Mouse (Mus musculus): ENCODE data around the gene Mrpl43. TPM values are rescaled to one million over a fixed set of nuclear protein-coding genes. Genes with fewer than 3 reads are reported as not detected.

The Mrpl43 gene
- total RNA-seq, 2 experiments from 2014 or later: 32.4 to 33.7 TPM

- no peak for DNase-seq
Observed at GRCm38 (mm10) chr19:45007425-45008191, 1.4 kb upstream of the Mrpl43 start.

DNA sequence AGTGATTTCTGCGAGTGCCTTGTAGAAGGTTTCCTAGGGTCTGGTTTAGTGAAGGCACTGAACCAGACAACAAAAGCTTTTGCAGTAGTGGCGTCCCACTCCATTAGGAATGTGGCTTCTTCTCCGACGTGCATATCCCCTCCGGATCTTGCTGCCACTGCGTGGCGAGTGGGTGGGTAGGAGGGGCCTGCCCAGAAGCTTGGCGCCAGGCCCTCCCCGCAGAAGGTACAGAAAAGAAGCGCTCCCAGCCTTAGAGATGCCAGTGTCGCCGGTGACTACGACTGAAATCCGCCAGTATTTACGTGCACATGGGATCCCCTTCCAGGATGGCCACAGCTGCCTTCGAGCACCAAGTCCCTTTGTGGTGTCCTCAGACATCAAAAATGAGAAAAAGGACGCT is 779 bp upstream of the Mrpl43 start:
- DNase-seq: no peak

- DNase-seq: no peak
Observed at GRCm38 (mm10) chr19:45005444-45005843, 798 bp downstream of the Mrpl43 start, which contains the start of gene Twnk. Gene Twnk, plus strand, starts transcription at chr19:45005663.

DNA sequence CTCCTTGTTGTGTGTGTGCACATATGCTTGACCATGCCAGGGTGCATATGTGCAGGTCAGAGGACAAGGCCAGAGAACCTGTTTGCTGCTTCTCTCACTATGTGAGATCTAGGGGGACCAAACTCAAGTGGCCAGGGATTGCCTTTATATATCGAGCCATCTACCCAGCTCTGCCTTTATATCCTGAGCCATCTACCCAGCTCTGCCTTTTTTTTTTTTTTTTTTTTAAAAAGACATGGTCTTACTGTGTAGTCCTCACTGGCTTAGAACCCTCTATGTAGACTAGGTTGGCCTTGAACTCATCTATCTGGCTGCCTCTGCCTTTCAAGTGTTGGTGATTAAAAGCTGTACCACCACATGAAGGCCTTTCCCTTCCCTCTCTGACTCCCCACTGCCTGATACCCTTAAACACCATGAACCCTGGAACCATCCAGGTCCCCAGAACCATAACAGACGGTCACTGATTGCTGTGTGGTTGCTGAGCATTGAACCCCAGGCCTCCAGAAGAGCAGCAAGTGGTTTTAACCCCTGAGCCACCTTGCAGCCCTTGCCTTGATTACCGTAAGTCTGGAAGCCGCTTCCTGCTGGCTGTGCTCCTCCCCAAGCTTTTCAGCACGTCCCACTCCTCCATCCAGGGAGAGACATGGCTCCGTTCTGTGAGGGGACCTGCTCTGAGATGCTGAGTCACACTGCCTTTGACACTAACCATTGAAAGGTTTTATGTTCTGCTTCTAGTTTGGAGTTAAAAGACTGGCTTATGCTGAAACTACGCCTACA is 2.3 kb downstream of the Mrpl43 start:
- DNase-seq: no peak

- no peak for DNase-seq
Observed at GRCm38 (mm10) chr19:45002301-45002700, 3.9 kb downstream of the Mrpl43 start.

GRCm38 (mm10) chr19:44999647-45000046 is 6.6 kb downstream of the Mrpl43 start:
- no peak for DNase-seq

DNA sequence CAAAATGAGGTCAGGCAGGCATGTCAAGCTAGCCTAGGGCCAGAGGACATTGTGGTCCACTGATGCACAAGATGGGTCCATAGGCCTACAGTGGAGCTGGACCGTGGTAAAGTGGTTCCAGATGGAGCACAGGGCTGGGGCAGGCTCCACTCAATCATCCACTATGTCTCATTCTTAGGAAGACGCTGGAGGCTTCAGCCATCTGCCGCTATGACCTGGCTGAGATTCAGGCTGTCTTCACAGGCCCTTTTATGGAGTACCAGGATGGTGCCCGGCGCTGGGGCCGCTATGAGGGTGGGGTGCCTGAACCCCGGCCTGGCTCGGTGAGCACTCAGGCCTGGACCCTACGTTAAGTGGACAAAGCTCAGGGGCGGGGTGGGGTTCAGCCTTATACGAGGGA is 8.5 kb downstream of the Mrpl43 start:
- no peak for DNase-seq

- DNase-seq: no peak
Observed at GRCm38 (mm10) chr19:44992712-44993111, 13.5 kb downstream of the Mrpl43 start.

GRCm38 (mm10) chr19:44992246-44992645 is 14.0 kb downstream of the Mrpl43 start:
- DNase-seq: no peak

DNA sequence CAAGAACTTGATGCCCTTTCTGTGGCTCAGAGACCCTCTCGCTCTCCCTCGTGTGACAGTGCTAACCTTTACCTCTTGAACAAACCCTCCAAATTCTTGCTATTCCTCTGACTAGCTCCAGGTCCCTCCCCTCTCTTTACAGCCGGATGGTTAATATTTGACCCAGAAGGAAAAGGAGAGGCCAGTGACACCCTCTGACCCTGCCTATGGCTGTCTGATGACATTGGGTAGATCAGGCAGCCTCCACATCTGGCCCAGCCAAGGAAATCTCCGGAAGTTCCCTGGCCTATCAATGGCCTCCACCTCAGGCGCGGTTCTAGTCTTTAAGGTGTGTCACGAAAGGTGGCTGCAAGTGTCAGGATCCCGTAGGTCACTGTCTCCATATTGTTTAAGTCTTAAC is 15.2 kb downstream of the Mrpl43 start:
- DNase-seq: no peak

GRCm38 (mm10) chr19:44989567-44990495 is 16.4 kb downstream of the Mrpl43 start:
- no peak for DNase-seq

DNA sequence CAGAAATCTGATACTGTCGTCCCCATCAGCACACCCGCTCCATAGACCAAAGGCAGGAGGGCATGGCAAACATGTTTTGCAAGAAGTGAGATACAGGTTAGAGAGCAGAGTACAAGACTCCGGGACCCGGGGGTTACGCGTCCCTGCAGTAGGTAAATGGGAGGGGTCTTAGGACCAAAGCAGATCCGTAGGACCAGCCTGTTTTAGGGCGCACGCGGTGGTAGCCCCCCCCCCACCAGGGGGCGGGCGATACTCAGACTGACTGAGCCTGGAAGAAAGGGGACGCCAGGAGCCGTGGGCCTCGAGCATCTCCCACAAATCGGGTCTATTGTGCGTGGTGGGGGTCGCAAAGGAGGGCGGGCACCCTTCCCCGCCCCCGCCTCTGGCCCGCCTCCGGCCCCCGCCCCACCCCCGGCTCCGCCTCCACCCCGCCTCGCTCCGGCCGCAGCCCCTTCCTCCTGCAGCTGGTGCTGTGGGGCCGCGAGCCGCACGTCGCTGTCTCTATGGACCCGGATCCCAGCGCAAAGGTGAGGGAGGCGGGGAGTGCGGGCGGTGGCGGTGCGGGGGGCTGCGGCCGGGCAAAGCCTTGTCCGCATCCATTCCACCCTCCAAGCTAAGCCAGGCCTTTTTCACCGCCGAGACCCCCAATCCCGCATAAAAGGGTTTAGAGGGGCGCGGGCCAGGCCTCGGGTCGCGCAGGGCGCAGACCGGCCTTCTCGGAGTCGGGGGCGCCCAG is 17.2 kb downstream of the Mrpl43 start, which contains the start of gene Sema4g:
Sema4g (plus strand) TSS at position 271 of the 736 bp plus-strand sequence.
- DNase-seq: peak; percentile 36

DNA sequence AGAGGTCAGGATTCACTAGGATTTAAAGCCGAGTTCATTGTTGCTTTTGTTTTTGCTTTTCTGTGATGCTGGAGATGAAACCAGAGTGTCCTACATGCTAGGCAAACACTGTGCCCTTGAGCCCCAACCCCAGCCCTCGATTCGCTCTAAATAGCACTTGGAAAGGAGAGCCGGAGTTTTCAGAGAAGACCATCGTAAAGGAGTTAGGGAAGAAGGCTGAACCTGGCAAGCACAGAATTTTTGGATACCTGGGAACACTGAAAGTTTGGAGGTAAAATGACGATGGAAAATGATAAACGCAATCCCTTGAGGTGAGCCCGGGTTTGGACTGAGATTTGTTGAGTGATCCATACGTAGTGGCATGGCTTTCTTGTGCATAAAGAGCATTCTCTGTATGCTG is 17.9 kb downstream of the Mrpl43 start:
- no peak for DNase-seq

DNA sequence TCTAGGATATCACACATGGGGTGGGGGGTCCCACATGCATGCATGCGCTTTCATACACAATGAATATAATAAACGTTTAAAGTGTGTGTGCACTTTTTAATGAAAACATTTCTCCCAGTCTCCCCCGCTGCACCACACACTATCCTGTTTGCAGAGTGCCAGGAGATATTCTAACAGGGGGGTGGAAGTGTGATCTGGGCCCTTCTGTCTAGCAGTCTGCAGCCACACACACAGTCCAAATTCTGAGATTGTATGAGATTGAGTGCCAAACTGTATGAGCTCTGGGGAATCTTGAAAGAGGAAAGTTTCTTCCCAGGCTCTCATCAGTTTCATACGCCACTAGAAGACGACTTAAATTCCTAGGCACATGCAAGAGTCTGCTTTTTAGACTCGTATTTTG is 18.4 kb downstream of the Mrpl43 start:
- DNase-seq: no peak

- DNase-seq: no peak
Observed at GRCm38 (mm10) chr19:44987004-44987403, 19.2 kb downstream of the Mrpl43 start.

GRCm38 (mm10) chr19:44985159-44985988 is 20.9 kb downstream of the Mrpl43 start:
- no peak for DNase-seq

DNA sequence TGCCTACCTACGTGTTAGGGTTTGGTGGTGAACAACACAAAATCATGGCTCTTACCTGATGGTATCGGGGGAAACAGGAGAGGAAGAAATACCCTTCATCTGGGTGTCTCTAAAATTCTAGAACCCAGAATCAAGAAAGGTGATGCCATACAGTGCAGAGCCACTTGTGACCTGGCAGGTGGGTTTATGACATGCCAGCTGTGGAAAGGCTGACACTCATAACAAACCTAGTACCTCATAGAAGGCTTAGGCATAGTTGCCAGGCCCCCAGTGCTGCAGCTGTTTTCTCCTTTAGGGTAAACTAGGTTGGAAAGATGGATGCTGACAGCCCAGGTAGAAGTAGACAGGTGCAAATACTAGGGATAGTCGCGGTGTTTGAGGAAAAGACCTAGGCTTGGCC is 21.8 kb downstream of the Mrpl43 start:
- DNase-seq: no peak

DNA sequence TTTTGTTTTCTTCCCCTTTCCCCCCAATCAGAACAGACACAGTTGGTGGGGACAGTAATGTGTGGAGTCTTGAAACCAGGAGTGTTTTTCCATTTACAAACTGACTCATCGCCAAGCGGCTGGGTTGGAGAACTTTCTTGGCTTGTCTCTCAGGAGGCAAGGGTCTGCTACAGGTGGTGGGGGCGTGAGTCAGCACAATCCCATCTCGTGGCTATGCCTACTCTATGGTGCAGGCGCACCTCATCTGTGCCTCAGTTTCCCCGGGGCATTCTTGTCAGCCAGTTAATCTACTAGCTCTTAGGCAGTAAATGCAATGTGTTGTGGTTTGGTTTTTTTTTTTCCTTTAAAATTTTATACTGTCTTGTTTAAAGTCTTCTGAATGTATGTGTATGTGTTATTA is 22.9 kb downstream of the Mrpl43 start:
- no peak for DNase-seq

GRCm38 (mm10) chr19:44982477-44983115 is 23.6 kb downstream of the Mrpl43 start:
- DNase-seq: no peak

- DNase-seq: no peak
Observed at GRCm38 (mm10) chr19:44980787-44981186, 25.5 kb downstream of the Mrpl43 start.

Measured in gastrocnemius, postnatal 10 days (tissue).